Mouse (Mus musculus) sigmoid colon, adult 10 weeks (tissue): ENCODE results near the gene Vmn2r114. TPM values are rescaled to one million over a fixed set of nuclear protein-coding genes. Genes with fewer than 3 reads are reported as not detected.

Experiments
- polyA plus RNA-seq: library from polyadenylated mRNA; stranded (reverse); fragments of 350-450 nt; fragmentation: Illumina TruSeq; extraction: RNeasy Lipid Tissue Mini Kit (QIAGEN cat#74804); gene quantifications from one replicate; pipeline ENCODE4 v1.2.3, GENCODE M21; 2014; ENCODE audit warnings: low read depth, low replicate concordance

Vmn2r114 gene
- polyA plus RNA-seq, result not detected

DNA sequence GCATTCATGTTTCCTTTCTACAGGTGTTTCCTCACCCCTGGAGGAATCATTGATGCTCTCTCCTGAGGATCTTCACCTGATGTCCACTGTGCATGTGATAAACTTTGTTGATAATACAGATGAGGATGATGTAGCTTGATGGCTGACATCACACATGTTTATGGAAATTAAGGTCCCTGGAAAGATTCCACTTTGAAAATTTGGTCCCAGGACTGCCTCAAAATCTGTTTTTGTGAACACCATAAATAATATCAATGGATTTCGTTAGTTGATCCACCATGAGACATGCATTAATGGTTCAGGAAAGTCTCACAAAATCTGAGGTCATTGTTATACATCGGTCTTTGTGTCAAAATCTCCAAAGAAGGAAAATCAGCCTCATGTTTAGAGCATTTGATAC lies at the start of gene Vmn2r114:
Gene Vmn2r114, minus strand, starts transcription at position 101 of the 400 bp plus-strand sequence.

DNA sequence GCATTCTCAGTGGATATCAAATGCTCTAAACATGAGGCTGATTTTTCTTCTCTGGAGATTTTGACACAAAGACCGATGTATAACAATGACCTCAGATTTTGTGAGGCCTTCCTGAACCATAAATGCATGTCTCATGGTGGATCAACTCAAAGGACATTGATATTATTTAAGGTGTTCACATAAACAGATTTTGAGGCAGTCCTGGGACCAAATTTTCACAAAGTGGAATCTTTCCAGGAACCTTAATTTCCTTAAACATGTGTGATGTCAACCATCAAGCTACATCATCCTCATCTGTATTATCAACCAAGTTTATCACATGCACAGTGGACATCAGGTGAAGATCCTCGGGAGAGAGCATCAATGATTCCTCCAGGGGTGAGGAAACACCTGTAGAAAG lies 31.1 kb upstream of the Vmn2r114 start, which contains the start of gene Vmn2r115:
Gene Vmn2r115, plus strand, starts transcription at position 301 of the 400 bp plus-strand sequence.

Other genes starting within 250 kb of the Vmn2r114 start
- gene Zfp40, start 119.3 kb downstream of the Vmn2r114 start, polyA plus RNA-seq, result 33.5 TPM
- gene Vmn2r115, start 31.2 kb upstream of the Vmn2r114 start, polyA plus RNA-seq, result not detected
- not detected for gene Vmn2r116, start 72.1 kb upstream of the Vmn2r114 start, polyA plus RNA-seq
- not detected for gene Vmn2r117, start 167.2 kb upstream of the Vmn2r114 start, polyA plus RNA-seq